9 mouse cellular contexts compared by ENCODE assay signal in genomic region chr15:102278726-102279091, GRCm38 (mm10). TPM values are rescaled to one million over a fixed set of nuclear protein-coding genes. Genes with fewer than 3 reads are reported as not detected.
DNase-seq lines count a peak whose midpoint lies in the region; ATAC-seq and TF ChIP-seq lines count a peak whose summit lies in the region.
"Had no signal": no experiment of that assay in that cellular context is flagged by ENCODE, and none has a peak within 500 bp of the region (broad histone marks: within the 10 kb centered on the region; RNA-seq: fewer than 3 reads in every experiment).

No protein-coding gene starts in this region.

- H3K9me3 ChIP-seq in lung, embryonic 16.5 days (ENCODE audit: control insufficient read depth, low read length): no peaks in the 10 kb centered on the region
- H3K9me3 ChIP-seq in embryonic facial prominence, embryonic 15.5 days (replicated peaks): no peaks in the 10 kb centered on the region
- no peaks in the 10 kb centered on the region for H3K9me3 ChIP-seq in intestine, postnatal 0 days (ENCODE audit: control insufficient read depth)
- H3K9me3 ChIP-seq in neural tube, embryonic 15.5 days (replicated peaks): no peaks in the 10 kb centered on the region

- peak overlapping the region; percentile 78 for H3K9ac ChIP-seq in lung, embryonic 16.5 days (ENCODE audit: low read length)
- H3K9ac ChIP-seq in embryonic facial prominence, embryonic 15.5 days: peak overlapping the region; percentile 53
- 0 out of 2 replicates have a peak overlapping the region, but pooled peaks have one; percentile 71 for H3K9ac ChIP-seq in intestine, postnatal 0 days (ENCODE audit: low read depth, low read length)
- peak overlapping the region; percentile 62 for H3K9ac ChIP-seq in neural tube, embryonic 15.5 days (replicated peaks)

- H3K4me1 ChIP-seq in lung, embryonic 16.5 days (replicated peaks; ENCODE audit: control insufficient read depth, insufficient read depth, low read length): peaks cover 13% of the 10 kb centered on the region
- H3K4me1 ChIP-seq in embryonic facial prominence, embryonic 15.5 days: peaks cover 26% of the 10 kb centered on the region
- H3K4me1 ChIP-seq in intestine, postnatal 0 days (replicated peaks; ENCODE audit: control insufficient read depth, insufficient read depth, low read length): peaks cover 3% of the 10 kb centered on the region; the same call in 1 of the 2 replicates
- H3K4me1 ChIP-seq in neural tube, embryonic 15.5 days: peaks cover 26% of the 10 kb centered on the region

- H3K4me2 ChIP-seq in lung, embryonic 16.5 days (ENCODE audit: low read depth, low read length): peak overlapping the region; percentile 88
- peak overlapping the region; percentile 87 for H3K4me2 ChIP-seq in embryonic facial prominence, embryonic 15.5 days (replicated peaks)
- H3K4me2 ChIP-seq in intestine, postnatal 0 days (replicated peaks; ENCODE audit: low read depth): peak overlapping the region; percentile 92
- H3K4me2 ChIP-seq in neural tube, embryonic 15.5 days: peak overlapping the region; percentile 95

- H3K36me3 ChIP-seq in lung, embryonic 16.5 days (ENCODE audit: control insufficient read depth, insufficient read depth, low read length): peaks cover 5% of the 10 kb centered on the region
- peaks cover 19% of the 10 kb centered on the region for H3K36me3 ChIP-seq in embryonic facial prominence, embryonic 15.5 days
- H3K36me3 ChIP-seq in intestine, postnatal 0 days (ENCODE audit: control insufficient read depth, insufficient read depth): peaks cover 15% of the 10 kb centered on the region
- H3K36me3 ChIP-seq in neural tube, embryonic 15.5 days: peaks cover 21% of the 10 kb centered on the region

- 30% methylated on average over 7 of the region's 7 CpGs for WGBS in lung, embryonic 16.5 days
- 34% methylated on average over 7 of the region's 7 CpGs for WGBS in embryonic facial prominence, embryonic 15.5 days
- 32% methylated on average over 7 of the region's 7 CpGs for WGBS in intestine, postnatal 0 days
- 33% methylated on average over 7 of the region's 7 CpGs for WGBS in neural tube, embryonic 15.5 days

- intact Hi-C loops in left cerebral cortex, postnatal 36 days (cut with DNase I): loop anchor here (2.0 kb wide), 1 partner anchor 32 kb away; no protein-coding TSS in a partner anchor

- DNase-seq in lung, postnatal 4 days: no peak
- DNase-seq in urinary bladder, postnatal 25 days (ENCODE audit: low spot score): no peak
- no peak for DNase-seq in left cerebral cortex, postnatal 36 days (ENCODE audit: low spot score in 2 of 2)

- H3K27me3 ChIP-seq in lung, embryonic 16.5 days (ENCODE audit: control insufficient read depth, insufficient read depth, low read depth, low read length): no peaks in the 10 kb centered on the region
- H3K27me3 ChIP-seq in embryonic facial prominence, embryonic 15.5 days: no peaks in the 10 kb centered on the region
- H3K27me3 ChIP-seq in intestine, postnatal 0 days (replicated peaks; ENCODE audit: control insufficient read depth, insufficient read depth, low read length): no peaks in the 10 kb centered on the region
- H3K27me3 ChIP-seq in neural tube, embryonic 15.5 days (replicated peaks): no peaks in the 10 kb centered on the region

- no peak for TF ChIP-seq CTCF in intestine, postnatal 0 days (IDR thresholded peaks at IDR 0.05; ENCODE audit: low read depth)

- H3K4me3 ChIP-seq in lung, embryonic 16.5 days (ENCODE audit: low read length): peak overlapping the region; percentile 77
- H3K4me3 ChIP-seq in embryonic facial prominence, embryonic 15.5 days (replicated peaks): peak overlapping the region; percentile 94
- H3K4me3 ChIP-seq in intestine, postnatal 0 days (ENCODE audit: low read depth, low read length): peak overlapping the region; percentile 88
- peak overlapping the region; percentile 79 for H3K4me3 ChIP-seq in neural tube, embryonic 15.5 days (replicated peaks)

- no peak for ATAC-seq in lung, embryonic 16.5 days (ENCODE audit: low read depth)
- ATAC-seq in embryonic facial prominence, embryonic 15.5 days (ENCODE audit: insufficient number of reproducible peaks, low FRiP score, low TSS enrichment, low read depth): no peak
- ATAC-seq in intestine, postnatal 0 days: no peak
- no peak for ATAC-seq in neural tube, embryonic 15.5 days (ENCODE audit: low FRiP score)
- no peak for ATAC-seq in cerebellum, adult (ENCODE audit: insufficient number of reproducible peaks, low FRiP score, low TSS enrichment)

- peak overlapping the region; percentile 75 for H3K27ac ChIP-seq in lung, embryonic 16.5 days (ENCODE audit: low read length)
- H3K27ac ChIP-seq in embryonic facial prominence, embryonic 15.5 days (replicated peaks): peak overlapping the region; percentile 95
- H3K27ac ChIP-seq in intestine, postnatal 0 days (ENCODE audit: low read depth, low read length): peak overlapping the region; percentile 85
- H3K27ac ChIP-seq in neural tube, embryonic 15.5 days (replicated peaks): peak overlapping the region; percentile 90

RNA-seq across cellular contexts. Expression of gene Mfsd5, which starts 0.5 kb away (rescaled TPM):
- 58.3 and 61.1 TPM in 2 replicates for polyA plus RNA-seq in lung, embryonic 16.5 days (2015; fragmentation: Nextera tagmentation; extraction: Ambion mirVana)
- 84.0 and 88.6 TPM in 2 replicates for polyA plus RNA-seq in embryonic facial prominence, embryonic 15.5 days (2015; fragmentation: Nextera tagmentation; extraction: Ambion mirVana)
- 80.4 and 81.1 TPM in 2 replicates for polyA plus RNA-seq in intestine, postnatal 0 days (2015; fragmentation: Nextera tagmentation; extraction: Ambion mirVana)
- polyA plus RNA-seq in neural tube, embryonic 15.5 days (2015; fragmentation: Nextera tagmentation; extraction: Ambion mirVana): 59.5 and 62.7 TPM in 2 replicates
- 10 to 100 TPM; 40.9 to 43.9 TPM for total RNA-seq in left cerebral cortex, postnatal 36 days (2021)

RNA-seq across cellular contexts. Expression of gene Gm9918, which starts 8.3 kb away (rescaled TPM):
- polyA plus RNA-seq in lung, embryonic 16.5 days (2015; fragmentation: Nextera tagmentation; extraction: Ambion mirVana): 0.34 and 0.57 TPM in 2 replicates
- 1.6 and 1.7 TPM in 2 replicates for polyA plus RNA-seq in embryonic facial prominence, embryonic 15.5 days (2015; fragmentation: Nextera tagmentation; extraction: Ambion mirVana)
- 0.07 TPM in 1 of 2 replicates, not detected in the other for polyA plus RNA-seq in intestine, postnatal 0 days (2015; fragmentation: Nextera tagmentation; extraction: Ambion mirVana)
- polyA plus RNA-seq in neural tube, embryonic 15.5 days (2015; fragmentation: Nextera tagmentation; extraction: Ambion mirVana): 0.09 TPM in 1 of 2 replicates, not detected in the other
- not detected for total RNA-seq in left cerebral cortex, postnatal 36 days (2021)
- total RNA-seq: left cerebral cortex, postnatal 25 days had no signal

RNA-seq across cellular contexts. Expression of gene Espl1, which starts 17.4 kb away (rescaled TPM):
- 27.3 and 30.6 TPM in 2 replicates for polyA plus RNA-seq in lung, embryonic 16.5 days (2015; fragmentation: Nextera tagmentation; extraction: Ambion mirVana)
- polyA plus RNA-seq in embryonic facial prominence, embryonic 15.5 days (2015; fragmentation: Nextera tagmentation; extraction: Ambion mirVana): 20.2 and 24.5 TPM in 2 replicates
- 4.7 and 5.4 TPM in 2 replicates for polyA plus RNA-seq in intestine, postnatal 0 days (2015; fragmentation: Nextera tagmentation; extraction: Ambion mirVana)
- 2.8 and 6.3 TPM in 2 replicates for polyA plus RNA-seq in neural tube, embryonic 15.5 days (2015; fragmentation: Nextera tagmentation; extraction: Ambion mirVana)
- 1 to 10 TPM; 1.1 TPM for total RNA-seq in left cerebral cortex, postnatal 36 days (2021)

RNA-seq across cellular contexts. Expression of gene Rarg, which starts 21.4 kb away (rescaled TPM):
- polyA plus RNA-seq in lung, embryonic 16.5 days (2015; fragmentation: Nextera tagmentation; extraction: Ambion mirVana): 46.7 and 46.9 TPM in 2 replicates
- 112 and 123 TPM in 2 replicates for polyA plus RNA-seq in embryonic facial prominence, embryonic 15.5 days (2015; fragmentation: Nextera tagmentation; extraction: Ambion mirVana)
- 5.9 and 7.3 TPM in 2 replicates for polyA plus RNA-seq in intestine, postnatal 0 days (2015; fragmentation: Nextera tagmentation; extraction: Ambion mirVana)
- 7.8 and 11.9 TPM in 2 replicates for polyA plus RNA-seq in neural tube, embryonic 15.5 days (2015; fragmentation: Nextera tagmentation; extraction: Ambion mirVana)
- total RNA-seq in left cerebral cortex, postnatal 36 days (2021): 10 to 100 TPM; 13.1 to 13.9 TPM

RNA-seq across cellular contexts. Expression of gene Itgb7, which starts 47.0 kb away (rescaled TPM):
- polyA plus RNA-seq in lung, embryonic 16.5 days (2015; fragmentation: Nextera tagmentation; extraction: Ambion mirVana): 3.0 and 3.9 TPM in 2 replicates
- 5.8 and 6.8 TPM in 2 replicates for polyA plus RNA-seq in embryonic facial prominence, embryonic 15.5 days (2015; fragmentation: Nextera tagmentation; extraction: Ambion mirVana)
- polyA plus RNA-seq in intestine, postnatal 0 days (2015; fragmentation: Nextera tagmentation; extraction: Ambion mirVana): 2.6 and 2.9 TPM in 2 replicates
- 1.1 and 11.0 TPM in 2 replicates for polyA plus RNA-seq in neural tube, embryonic 15.5 days (2015; fragmentation: Nextera tagmentation; extraction: Ambion mirVana)
- total RNA-seq in left cerebral cortex, postnatal 36 days (2021): 1 to 10 TPM; 1.1 to 1.5 TPM
